Mouse (Mus musculus): Measurements from ENCODE around the gene Spryd4. TPM values are rescaled to one million over a fixed set of nuclear protein-coding genes. Genes with fewer than 3 reads are reported as not detected.
"Not testable (repeated sequence)": the region's sequence is repeated elsewhere in the genome, so short reads cannot be mapped to it uniquely, and the experiment has no call there.

The Spryd4 gene
- polyA plus RNA-seq, 1 experiment from 2014 or later, result 25.7 TPM

- Histone ChIP-seq H3K27me3 (ENCODE audit: control insufficient read depth, insufficient read depth, low read length) (peaks cover 17% of the 10 kb centered on the region), H3K4me1 (ENCODE audit: control insufficient read depth, insufficient read depth, low read length) (peaks cover 5% of the 10 kb centered on the region), H3K4me2 (peak overlapping the region; percentile 95), H3K9ac (ENCODE audit: low read length) (peak overlapping the region; percentile 67), H3K27ac (ENCODE audit: low read depth, low read length) (no peak overlapping the region), H3K4me3 (ENCODE audit: low read depth, low read length) (peak overlapping the region; percentile 67), H3K36me3 (ENCODE audit: control insufficient read depth, insufficient read depth, low read length) (no peaks in the 10 kb centered on the region), H3K9me3 (ENCODE audit: control insufficient read depth, low read length) (no peaks in the 10 kb centered on the region)
- ATAC-seq (ENCODE audit: low FRiP score) (peak; percentile 92), DNase-seq (ENCODE audit: low spot score, missing footprints) (peak; percentile 94)
- WGBS, result under 1% methylated on average over 62 of the region's 79 CpGs
Measured at GRCm38 (mm10) chr10:128194551-128195461, 16.8 kb downstream of the Spryd4 start.

- H3K27me3 ChIP-seq (ENCODE audit: control insufficient read depth, insufficient read depth, low read length), result peaks cover 17% of the 10 kb centered on the region
- peak within 1 kb of the TSS; percentile 61 for H3K27ac ChIP-seq (ENCODE audit: low read depth, low read length)
Measured at GRCm38 (mm10) chr10:128194024-128194550, 17.5 kb downstream of the Spryd4 start, which contains the start of gene Gls2. Gene Gls2 (plus strand): TSS chr10:128194457.

DNA sequence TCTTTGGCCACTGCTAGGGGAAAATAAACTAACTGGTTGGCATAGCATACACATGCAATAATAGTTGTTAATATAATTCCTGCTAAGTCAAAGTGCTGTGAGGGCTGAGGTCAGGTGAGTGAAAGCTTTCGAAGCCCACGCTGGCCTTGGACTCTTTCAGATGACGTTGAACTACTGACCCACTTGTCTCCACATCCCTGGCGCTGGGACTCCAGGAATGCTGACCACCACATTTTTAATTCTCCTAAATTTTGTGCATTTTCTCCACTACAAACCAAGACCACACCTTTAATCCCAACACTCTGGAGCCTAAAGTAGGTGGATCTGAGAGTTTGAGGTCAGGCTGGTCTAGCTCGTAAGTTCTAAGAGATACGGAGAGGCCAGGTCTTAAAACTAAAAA, 18.5 kb downstream of the Spryd4 start:
- WGBS, result 92% methylated on average over 6 of the region's 6 CpGs
- Histone ChIP-seq H3K4me1 (ENCODE audit: control insufficient read depth, insufficient read depth, low read length) (peaks cover 5% of the 10 kb centered on the region), H3K4me2 (no peak overlapping the region), H3K4me3 (ENCODE audit: low read depth, low read length) (no peak overlapping the region), H3K9me3 (ENCODE audit: control insufficient read depth, low read length) (no peaks in the 10 kb centered on the region), H3K27me3 (ENCODE audit: control insufficient read depth, insufficient read depth, low read length) (peaks cover 17% of the 10 kb centered on the region), H3K9ac (ENCODE audit: low read length) (no peak overlapping the region), H3K36me3 (ENCODE audit: control insufficient read depth, insufficient read depth, low read length) (no peaks in the 10 kb centered on the region), H3K27ac (ENCODE audit: low read depth, low read length) (no peak overlapping the region)
- peak; percentile 79 for DNase-seq (ENCODE audit: low spot score, missing footprints)
- ATAC-seq (ENCODE audit: low FRiP score), result no peak

More at GRCm38 (mm10) chr10:128194024-128194550, 17.5 kb downstream of the Spryd4 start, which contains the start of gene Gls2:
- DNase-seq (ENCODE audit: low spot score, missing footprints), result peak; percentile 99
- Histone ChIP-seq H3K9ac (ENCODE audit: low read length) (peak within 1 kb of the TSS; percentile 67), H3K9me3 (ENCODE audit: control insufficient read depth, low read length) (no peaks in the 10 kb centered on the region), H3K4me3 (ENCODE audit: low read depth, low read length) (peak within 1 kb of the TSS; percentile 67), H3K4me1 (ENCODE audit: control insufficient read depth, insufficient read depth, low read length) (peaks cover 5% of the 10 kb centered on the region), H3K36me3 (ENCODE audit: control insufficient read depth, insufficient read depth, low read length) (no peaks in the 10 kb centered on the region), H3K4me2 (peak within 1 kb of the TSS; percentile 95)
- peak; percentile 98 for ATAC-seq (ENCODE audit: low FRiP score)
- under 1% methylated on average over 46 of the region's 46 CpGs for WGBS

GRCm38 (mm10) chr10:128192030-128192766, 19.4 kb downstream of the Spryd4 start:
- H3K36me3 ChIP-seq (ENCODE audit: control insufficient read depth, insufficient read depth, low read length); H3K4me1 ChIP-seq (ENCODE audit: control insufficient read depth, insufficient read depth, low read length); H3K9me3 ChIP-seq (ENCODE audit: control insufficient read depth, low read length); ATAC-seq (ENCODE audit: low FRiP score); H3K27ac ChIP-seq (ENCODE audit: low read depth, low read length); H3K9ac ChIP-seq (ENCODE audit: low read length); H3K4me3 ChIP-seq (ENCODE audit: low read depth, low read length); H3K4me2 ChIP-seq: not testable (repeated sequence)
- WGBS, result 90% methylated on average over 3 of the region's 3 CpGs
- DNase-seq (ENCODE audit: low spot score, missing footprints), result peak; percentile 75
- peaks cover 17% of the 10 kb centered on the region for H3K27me3 ChIP-seq (ENCODE audit: control insufficient read depth, insufficient read depth, low read length)

DNA sequence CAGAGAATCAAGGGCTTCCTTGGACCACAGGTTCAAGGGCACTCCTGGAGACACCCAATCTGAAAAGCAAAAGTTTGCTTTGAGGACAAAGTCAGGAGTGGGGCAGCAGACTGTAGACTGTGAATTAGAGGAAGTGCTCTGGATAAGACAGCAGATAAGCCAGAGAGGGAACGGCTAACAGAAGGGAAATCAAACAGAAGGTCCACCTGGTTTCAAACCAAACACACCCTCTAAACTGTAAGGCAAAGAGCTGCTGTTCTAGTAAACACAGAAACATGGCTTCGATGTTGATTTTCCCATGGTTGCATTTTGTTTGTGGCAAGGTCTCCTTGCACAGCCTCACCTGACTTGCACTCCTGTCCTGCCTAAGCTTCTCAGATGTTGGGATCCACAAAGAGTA, 20.1 kb downstream of the Spryd4 start:
- H3K4me2 ChIP-seq, result no peak overlapping the region
- no peaks in the 10 kb centered on the region for H3K36me3 ChIP-seq (ENCODE audit: control insufficient read depth, insufficient read depth, low read length)
- peaks cover 17% of the 10 kb centered on the region for H3K27me3 ChIP-seq (ENCODE audit: control insufficient read depth, insufficient read depth, low read length)
- no peak overlapping the region for H3K4me3 ChIP-seq (ENCODE audit: low read depth, low read length)
- no peak overlapping the region for H3K27ac ChIP-seq (ENCODE audit: low read depth, low read length)
- DNase-seq (ENCODE audit: low spot score, missing footprints), result peak; percentile 71
- no peaks in the 10 kb centered on the region for H3K9me3 ChIP-seq (ENCODE audit: control insufficient read depth, low read length)
- ATAC-seq (ENCODE audit: low FRiP score), result no peak
- peaks cover 5% of the 10 kb centered on the region for H3K4me1 ChIP-seq (ENCODE audit: control insufficient read depth, insufficient read depth, low read length)
- WGBS, result 83% methylated on average over 2 of the region's 2 CpGs
- H3K9ac ChIP-seq (ENCODE audit: low read length), result no peak overlapping the region

GRCm38 (mm10) chr10:128188242-128188877, 23.2 kb downstream of the Spryd4 start:
- H3K9me3 ChIP-seq (ENCODE audit: control insufficient read depth, low read length), result no peaks in the 10 kb centered on the region
- H3K4me1 ChIP-seq (ENCODE audit: control insufficient read depth, insufficient read depth, low read length), result no peaks in the 10 kb centered on the region
- no peak overlapping the region for H3K9ac ChIP-seq (ENCODE audit: low read length)
- no peak overlapping the region for H3K4me2 ChIP-seq
- no peaks in the 10 kb centered on the region for H3K36me3 ChIP-seq (ENCODE audit: control insufficient read depth, insufficient read depth, low read length)
- H3K27me3 ChIP-seq (ENCODE audit: control insufficient read depth, insufficient read depth, low read length), result no peaks in the 10 kb centered on the region
- H3K4me3 ChIP-seq (ENCODE audit: low read depth, low read length), result no peak overlapping the region
- 52% methylated on average over 2 of the region's 2 CpGs for WGBS
- no peak overlapping the region for H3K27ac ChIP-seq (ENCODE audit: low read depth, low read length)
- DNase-seq (ENCODE audit: low spot score, missing footprints), result peak; percentile 95
- 0 out of 2 replicates have a peak, but pooled peaks have one; percentile 52 for ATAC-seq (ENCODE audit: low FRiP score)

DNA sequence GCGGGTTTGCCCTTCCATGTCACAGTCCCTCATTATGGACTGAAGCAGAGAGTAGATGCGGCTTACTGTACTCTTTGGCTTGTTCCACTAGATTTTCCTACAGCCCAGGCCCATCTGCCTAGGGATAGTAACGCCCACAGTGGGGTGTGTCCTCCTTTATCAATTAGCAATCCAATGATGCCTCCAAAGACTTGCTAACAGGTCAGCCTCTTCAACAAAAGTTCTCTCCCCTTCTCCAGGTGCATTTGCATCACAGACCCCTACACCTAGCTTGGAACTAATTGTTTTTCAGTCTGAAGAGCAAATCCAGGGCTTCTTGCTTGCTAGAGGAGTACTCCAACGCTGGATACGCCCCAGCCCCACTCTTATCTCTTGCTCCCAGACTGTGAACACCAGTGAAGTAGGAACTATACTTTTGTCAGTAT, 24.4 kb downstream of the Spryd4 start:
- no peak overlapping the region for H3K4me2 ChIP-seq
- ATAC-seq (ENCODE audit: low FRiP score), result no peak
- DNase-seq (ENCODE audit: low spot score, missing footprints), result peak; percentile 81
- no peaks in the 10 kb centered on the region for H3K27me3 ChIP-seq (ENCODE audit: control insufficient read depth, insufficient read depth, low read length)
- no peak overlapping the region for H3K27ac ChIP-seq (ENCODE audit: low read depth, low read length)
- no peaks in the 10 kb centered on the region for H3K36me3 ChIP-seq (ENCODE audit: control insufficient read depth, insufficient read depth, low read length)
- no peak overlapping the region for H3K4me3 ChIP-seq (ENCODE audit: low read depth, low read length)
- no peaks in the 10 kb centered on the region for H3K4me1 ChIP-seq (ENCODE audit: control insufficient read depth, insufficient read depth, low read length)
- no peaks in the 10 kb centered on the region for H3K9me3 ChIP-seq (ENCODE audit: control insufficient read depth, low read length)
- 66% methylated on average over 5 of the region's 5 CpGs for WGBS
- H3K9ac ChIP-seq (ENCODE audit: low read length), result no peak overlapping the region

DNA sequence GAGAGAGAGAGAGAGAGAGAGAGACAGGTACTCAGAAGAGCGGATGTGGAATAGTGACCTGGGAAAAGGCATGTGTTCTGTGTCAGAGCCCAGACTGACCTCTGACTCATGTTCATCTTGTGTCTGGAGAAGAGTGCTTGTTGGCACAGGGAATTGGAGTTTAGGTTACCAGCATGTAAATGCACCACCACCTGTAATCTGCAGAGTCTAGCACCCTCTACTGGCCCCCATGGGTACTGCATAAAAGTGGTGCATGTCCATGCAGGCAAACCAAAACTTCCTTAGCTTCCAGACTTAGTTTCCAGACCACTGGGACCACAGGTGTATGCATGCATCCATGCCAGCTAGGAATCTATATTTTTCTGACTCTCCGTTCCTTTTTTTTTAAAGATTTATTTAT, 25.6 kb downstream of the Spryd4 start:
- no peaks in the 10 kb centered on the region for H3K36me3 ChIP-seq (ENCODE audit: control insufficient read depth, insufficient read depth, low read length)
- no peaks in the 10 kb centered on the region for H3K27me3 ChIP-seq (ENCODE audit: control insufficient read depth, insufficient read depth, low read length)
- peak; percentile 70; the same call in 1 of the 2 replicates for ATAC-seq (ENCODE audit: low FRiP score)
- WGBS, result 52% methylated on average over 2 of the region's 2 CpGs
- H3K4me1 ChIP-seq (ENCODE audit: control insufficient read depth, insufficient read depth, low read length), result no peaks in the 10 kb centered on the region
- H3K4me2 ChIP-seq, result no peak overlapping the region
- no peak overlapping the region for H3K27ac ChIP-seq (ENCODE audit: low read depth, low read length)
- H3K4me3 ChIP-seq (ENCODE audit: low read depth, low read length), result no peak overlapping the region
- no peak overlapping the region for H3K9ac ChIP-seq (ENCODE audit: low read length)
- no peaks in the 10 kb centered on the region for H3K9me3 ChIP-seq (ENCODE audit: control insufficient read depth, low read length)
- DNase-seq (ENCODE audit: low spot score, missing footprints), result peak; percentile 98
